Mouse (Mus musculus) megakaryocyte, adult 5-6 weeks (primary cell): ENCODE results near the gene Whrn. TPM values are rescaled to one million over a fixed set of nuclear protein-coding genes. Genes with fewer than 3 reads are reported as not detected.
A peak's percentile ranks its signal among the peaks of the same experiment; 100 is the strongest.

Experiments used
- ATAC-seq: 2 replicates; pipeline ENCODE4 v1.8.0; 2016; ENCODE audit warnings: mild to moderate bottlenecking, inconsistent platforms; ENCODE audit not compliant: poor library complexity, severe bottlenecking
- total RNA-seq, 2 experiments: library from RNA; stranded (forward) in 1 of 2; stranded (reverse) in 1 of 2; fragments of 153-499, 151-499 nt in 1 of 2; fragments of 221-1000, 200-1000 nt in 1 of 2; gene quantifications; 2 replicates each; pipeline versions ENCODE4 v1.2.3 to v1.2.4; 2015 to 2017

The Whrn gene
- total RNA-seq (2015) (0.45 and 1.5 TPM in 2 replicates), total RNA-seq (2017) (0.07 and 0.65 TPM in 2 replicates)

GRCm38 (mm10) chr4:63495915-63496278 is at the start of gene Whrn:
TSS of gene Whrn (minus strand) at chr4:63495991.
- peak; percentile 76 for ATAC-seq

- ATAC-seq, result no peak
These were observed 49.6 kb upstream of the Whrn start for GRCm38 (mm10) chr4:63545231-63545958.

- ATAC-seq, result peak; percentile 92
These were observed 48.9 kb upstream of the Whrn start, which contains the start of gene Atp6v1g1 for GRCm38 (mm10) chr4:63544494-63545230. TSS of gene Atp6v1g1 (plus strand) at chr4:63544772.

GRCm38 (mm10) chr4:63543746-63544493 is 48.1 kb upstream of the Whrn start:
- ATAC-seq, result peak; percentile 26

GRCm38 (mm10) chr4:63542209-63542608 is 46.4 kb upstream of the Whrn start:
- ATAC-seq, result no peak

GRCm38 (mm10) chr4:63537602-63538001 is 41.8 kb upstream of the Whrn start:
- ATAC-seq, result no peak

GRCm38 (mm10) chr4:63530409-63530808 is 34.6 kb upstream of the Whrn start:
- ATAC-seq, result no peak

- no peak for ATAC-seq
These were observed 33.2 kb upstream of the Whrn start for GRCm38 (mm10) chr4:63528946-63529345.

- no peak for ATAC-seq
These were observed 29.7 kb upstream of the Whrn start for GRCm38 (mm10) chr4:63525514-63525913.

- no peak for ATAC-seq
These were observed 26.1 kb upstream of the Whrn start for GRCm38 (mm10) chr4:63521813-63522419.

- no peak for ATAC-seq
These were observed 19.2 kb upstream of the Whrn start for GRCm38 (mm10) chr4:63515021-63515420.

- no peak for ATAC-seq
These were observed 18.7 kb upstream of the Whrn start for GRCm38 (mm10) chr4:63514454-63514984.

GRCm38 (mm10) chr4:63512921-63513320 is 17.1 kb upstream of the Whrn start:
- ATAC-seq, result no peak

GRCm38 (mm10) chr4:63508232-63508631 is 12.4 kb upstream of the Whrn start:
- ATAC-seq, result peak; percentile 91

GRCm38 (mm10) chr4:63507478-63507877 is 11.7 kb upstream of the Whrn start:
- no peak for ATAC-seq

GRCm38 (mm10) chr4:63503949-63504348 is 8.2 kb upstream of the Whrn start:
- no peak for ATAC-seq

- no peak for ATAC-seq
These were observed 5.3 kb upstream of the Whrn start for GRCm38 (mm10) chr4:63501050-63501449.

- no peak for ATAC-seq
These were observed 2.6 kb upstream of the Whrn start for GRCm38 (mm10) chr4:63498346-63498745.

- no peak for ATAC-seq
These were observed 521 bp upstream of the Whrn start for GRCm38 (mm10) chr4:63496312-63496711.

GRCm38 (mm10) chr4:63494967-63495914 is 550 bp downstream of the Whrn start:
- peak; percentile 46 for ATAC-seq
